Mouse (Mus musculus) stomach, adult 2 months (tissue): ENCODE measurements around the gene Armc10. TPM values are rescaled to one million over a fixed set of nuclear protein-coding genes. Genes with fewer than 3 reads are reported as not detected.

Source experiments
- polyA plus RNA-seq: library from polyadenylated mRNA; depleted of rRNA; stranded (reverse); fragments of >200 nt; gene quantifications from 2 replicates; pipeline ENCODE4 v1.2.3, GENCODE M21; 2012; rRNA removed

Armc10 gene
- polyA plus RNA-seq, result 88.3 and 136 TPM in 2 replicates

GRCm38 (mm10) chr5:21645439-21646132, at the start of gene Armc10, which contains the start of gene Fbxl13:
Armc10 (plus strand) TSS chr5:21645813.
Fbxl13 (minus strand) TSS chr5:21645634.

GRCm38 (mm10) chr5:21701351-21702008, 55.9 kb downstream of the Armc10 start, which contains the start of gene Napepld:
Napepld (minus strand) TSS chr5:21701396.

Other genes with a start within 250 kb of the Armc10 start
- not detected in 2 replicates for gene Ccdc146, start 221.1 kb upstream of the Armc10 start, polyA plus RNA-seq
- gene Fam185a, start 220.9 kb upstream of the Armc10 start, polyA plus RNA-seq, result 0.76 and 0.81 TPM in 2 replicates
- gene Lrrc17, start 102.3 kb upstream of the Armc10 start, polyA plus RNA-seq, result 0.67 and 0.97 TPM in 2 replicates
- gene Fbxl13, start 179 bp upstream of the Armc10 start, polyA plus RNA-seq, result not detected in 2 replicates
- gene Napepld, start 55.6 kb downstream of the Armc10 start, polyA plus RNA-seq, result 0.75 and 1.3 TPM in 2 replicates
- gene Pmpcb, start 91.3 kb downstream of the Armc10 start, polyA plus RNA-seq, result 5.2 and 8.3 TPM in 2 replicates
- gene Dnajc2, start 139.4 kb downstream of the Armc10 start, polyA plus RNA-seq, result 7.9 and 12.0 TPM in 2 replicates
- 2.8 and 4.0 TPM in 2 replicates for gene Psmc2, start 139.5 kb downstream of the Armc10 start, polyA plus RNA-seq
- not detected in 2 replicates for gene Slc26a5, start 219.8 kb downstream of the Armc10 start, polyA plus RNA-seq